Mouse (Mus musculus): ENCODE measurements around the gene Ugcg.

GRCm38 (mm10) chr4:59224889-59225288 lies 35.8 kb downstream of the Ugcg start:
- TF ChIP-seq CTCF (IDR thresholded peaks at IDR 0.05; ENCODE audit: borderline replicate concordance, insufficient read depth, low read depth, low read length) (no peak), POLR2A (IDR thresholded peaks at IDR 0.05; ENCODE audit: borderline replicate concordance, insufficient read depth, low read length) (no peak)
